Mouse (Mus musculus): Measurements from ENCODE around the gene Folr2.

Folr2 gene

GRCm38 (mm10) chr7:101857094-101857493 is at the start of gene Folr2:
Gene Folr2 (minus strand): TSS chr7:101857194.
- DNase-seq = no peak

GRCm38 (mm10) chr7:101906696-101907095 is 49.7 kb upstream of the Folr2 start:
- peak; percentile 60 for DNase-seq

DNA sequence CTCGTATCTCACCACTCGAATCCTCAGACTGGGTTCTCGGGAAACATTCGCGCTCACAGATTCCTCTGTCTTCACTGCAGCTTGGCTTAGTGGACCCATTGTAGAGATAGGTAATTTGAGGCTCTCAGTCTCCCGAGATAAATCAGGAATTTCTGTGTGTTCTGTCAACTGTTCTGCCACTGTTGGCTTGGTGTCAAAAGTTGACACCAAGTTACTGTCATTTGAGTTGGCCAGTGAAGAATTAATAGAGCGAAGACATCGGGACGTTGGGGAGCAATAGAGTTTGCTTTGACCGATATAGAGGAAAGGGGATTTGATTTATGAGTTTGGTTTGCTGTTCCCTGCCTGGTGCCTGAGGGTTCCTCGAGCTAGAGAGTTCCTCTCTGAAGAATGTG is 49.3 kb upstream of the Folr2 start, which contains the start of gene Tomt:
Gene Tomt (minus strand): TSS at position 73 of the 395 bp plus-strand sequence.
- DNase-seq = no peak

DNA sequence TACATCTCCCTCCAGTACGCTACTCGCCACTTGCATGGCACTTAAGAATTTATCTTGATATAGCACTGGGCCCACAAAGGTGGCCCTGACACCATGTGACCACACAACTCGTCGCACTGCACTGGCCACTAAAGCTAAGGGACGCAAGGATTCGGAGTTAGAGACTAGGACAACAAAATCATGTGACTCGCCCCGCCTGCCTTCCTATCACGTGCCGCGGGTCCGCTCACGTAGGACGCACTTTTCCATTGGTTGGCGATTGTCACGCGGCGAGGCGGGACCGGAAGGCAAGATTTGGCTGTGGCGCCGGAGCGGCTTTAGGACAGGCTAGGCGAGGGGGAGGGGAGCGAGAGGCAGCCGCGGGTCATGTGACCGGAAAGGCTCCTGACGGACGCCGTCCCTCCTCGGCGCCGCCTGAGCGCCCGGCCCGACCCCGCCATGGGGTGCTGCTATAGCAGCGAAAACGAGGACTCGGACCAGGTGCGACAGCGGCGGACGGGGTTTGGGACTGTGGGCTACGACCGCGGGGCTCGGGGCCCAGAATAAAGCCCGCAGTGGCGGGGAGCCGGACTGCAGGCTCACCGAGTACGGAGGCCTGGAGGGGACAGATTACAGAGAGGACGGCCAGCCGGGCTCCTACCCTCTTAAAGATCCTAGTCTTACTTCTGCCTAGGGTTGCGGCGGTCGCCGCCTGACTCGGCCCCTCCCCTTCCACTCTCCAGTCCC is 48.7 kb upstream of the Folr2 start, which contains the start of gene Lamtor1:
Gene Lamtor1 (plus strand): TSS at position 344 of the 726 bp plus-strand sequence.
- peak; percentile 100 for DNase-seq

GRCm38 (mm10) chr7:101902846-101903245 is 45.9 kb upstream of the Folr2 start:
- peak; percentile 24 for DNase-seq

GRCm38 (mm10) chr7:101901969-101902368 is 45.0 kb upstream of the Folr2 start:
- DNase-seq = peak; percentile 25

- DNase-seq = peak; percentile 32
Measured at GRCm38 (mm10) chr7:101900331-101901097, 43.5 kb upstream of the Folr2 start.

- peak; percentile 99 for DNase-seq
Measured at GRCm38 (mm10) chr7:101896104-101897066, 39.4 kb upstream of the Folr2 start.

- DNase-seq = no peak
Measured at GRCm38 (mm10) chr7:101895695-101896094, 38.7 kb upstream of the Folr2 start.

DNA sequence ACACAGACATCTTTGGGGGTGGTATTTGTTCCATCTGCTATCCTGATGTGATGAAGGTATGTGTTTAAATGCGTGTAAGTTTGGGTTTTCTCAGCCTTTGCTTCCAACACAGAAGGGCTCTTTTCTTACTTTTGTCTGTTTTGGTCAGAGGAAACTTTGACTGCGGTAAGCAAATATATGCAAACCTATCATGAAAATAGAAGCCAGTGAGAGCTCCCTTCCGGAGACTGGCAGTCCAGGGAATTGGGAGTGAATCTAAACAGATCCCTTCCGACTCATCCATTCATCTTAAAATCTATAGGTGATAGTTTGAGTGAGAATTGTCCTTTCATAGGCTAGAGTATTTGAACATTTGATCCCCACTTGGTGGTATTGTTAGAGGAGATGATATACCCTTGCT is 31.5 kb upstream of the Folr2 start:
- DNase-seq = no peak

- no peak for DNase-seq
Measured at GRCm38 (mm10) chr7:101886274-101886673, 29.3 kb upstream of the Folr2 start.

GRCm38 (mm10) chr7:101884160-101884559 is 27.2 kb upstream of the Folr2 start:
- DNase-seq = no peak

GRCm38 (mm10) chr7:101882413-101883154 is 25.6 kb upstream of the Folr2 start:
- no peak for DNase-seq

DNA sequence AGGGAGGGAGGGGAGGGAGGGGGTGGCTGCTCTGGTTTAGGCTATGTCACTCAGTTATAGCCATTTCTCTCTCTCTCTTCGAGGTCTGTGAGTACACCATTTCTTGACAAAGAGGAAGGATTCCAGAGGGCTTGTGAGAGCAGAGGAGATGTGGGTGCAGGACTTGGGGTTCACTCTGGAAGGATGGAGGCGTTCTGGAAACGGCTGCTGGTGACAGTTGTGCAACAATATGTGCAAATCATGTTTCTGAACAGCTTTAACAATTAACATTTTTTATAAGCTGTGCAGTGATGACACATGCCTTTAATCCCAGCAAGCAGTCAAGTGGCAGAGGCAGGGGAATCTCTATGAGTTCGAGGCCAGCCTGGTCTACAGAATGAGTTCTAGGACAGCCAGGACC is 23.9 kb upstream of the Folr2 start:
- no peak for DNase-seq

GRCm38 (mm10) chr7:101875978-101876377 is 19.0 kb upstream of the Folr2 start:
- DNase-seq = no peak

DNA sequence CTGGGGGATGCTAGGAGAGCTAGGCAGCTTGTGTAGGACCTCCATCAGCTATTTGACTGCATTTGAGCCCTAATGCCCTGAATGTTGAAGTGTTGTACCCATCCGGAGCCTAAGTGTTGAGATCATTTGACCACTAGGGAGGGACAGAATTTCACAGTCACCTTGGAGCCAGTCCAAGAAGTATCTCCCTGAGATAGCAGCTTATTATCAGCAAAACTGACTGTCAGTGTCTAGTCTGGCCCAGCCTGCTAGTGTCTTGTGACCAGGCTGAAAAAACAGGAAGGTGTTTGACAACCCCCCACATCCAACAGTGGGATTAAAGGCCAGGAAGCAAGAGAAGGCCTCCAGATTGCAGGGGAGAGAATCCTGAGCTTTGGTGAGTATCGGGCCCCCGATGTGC is 14.3 kb upstream of the Folr2 start:
- DNase-seq = no peak

DNA sequence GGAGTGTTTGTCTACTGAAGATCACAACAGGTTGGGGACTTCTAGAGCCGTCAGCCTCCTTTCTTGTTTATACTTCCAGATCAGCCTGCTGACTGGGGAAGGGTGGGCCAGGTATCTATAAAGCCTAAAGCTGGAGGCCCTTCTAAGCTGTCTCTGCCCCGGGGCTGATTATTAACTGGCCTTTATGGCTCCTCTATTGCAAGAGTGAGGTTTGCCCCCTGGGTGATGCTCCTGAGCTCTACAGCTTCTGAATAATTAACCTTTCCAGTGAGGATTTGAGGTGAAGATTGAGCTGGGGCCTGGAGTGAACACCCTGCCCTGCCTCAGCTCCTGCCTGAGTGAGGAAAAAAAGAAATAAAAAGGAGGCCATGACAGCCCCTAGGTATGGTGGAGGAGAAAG is 13.6 kb upstream of the Folr2 start, which contains the start of gene Folr1:
Gene Folr1 (minus strand): TSS at position 160 of the 400 bp plus-strand sequence.
- DNase-seq = no peak

GRCm38 (mm10) chr7:101869163-101869500 is 12.1 kb upstream of the Folr2 start:
- no peak for DNase-seq

DNA sequence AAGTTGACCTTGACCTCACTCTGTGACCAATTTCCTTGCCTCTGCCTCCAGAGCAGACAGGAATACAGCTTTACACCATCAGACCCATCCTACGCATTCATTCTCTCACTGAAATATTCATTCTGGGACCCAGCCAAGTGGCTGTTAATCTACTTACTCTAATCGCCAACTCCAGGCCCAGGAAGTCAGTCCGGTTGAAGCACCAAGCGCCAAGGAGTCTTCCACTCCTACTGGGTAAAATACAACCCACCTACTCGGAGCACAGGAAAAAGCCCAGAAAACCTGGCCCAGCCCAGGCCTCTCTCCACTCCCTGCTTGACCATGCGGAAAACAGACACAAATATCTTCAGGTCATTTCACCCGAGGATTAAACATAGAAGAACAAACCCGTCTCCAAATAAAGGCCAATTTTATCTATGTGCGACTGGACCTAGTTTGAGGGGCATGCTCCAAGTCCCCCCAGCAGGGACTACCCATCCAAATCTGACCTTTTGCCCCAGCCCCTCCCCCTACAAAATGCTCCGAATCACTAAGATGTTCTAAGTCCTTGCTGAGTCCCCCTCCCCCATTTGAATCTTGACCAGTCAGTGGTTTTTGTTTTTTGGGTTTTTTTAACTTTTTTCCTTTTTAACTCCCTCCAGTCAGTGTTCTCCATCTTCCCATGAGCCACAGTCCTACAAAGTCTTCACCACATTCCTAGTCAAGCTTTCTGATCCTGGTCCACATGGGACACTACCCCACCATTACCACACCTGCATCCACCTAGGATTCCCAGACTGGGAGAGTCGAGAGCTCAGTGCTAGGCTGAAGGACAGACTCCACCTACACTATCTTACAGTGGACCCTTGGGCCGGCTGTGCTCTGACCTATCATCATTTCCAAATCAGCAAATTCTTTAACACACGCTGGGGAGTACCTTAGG is 11.5 kb upstream of the Folr2 start:
- DNase-seq = no peak

- no peak for DNase-seq
Measured at GRCm38 (mm10) chr7:101867482-101867881, 10.5 kb upstream of the Folr2 start.

All from cerebellum, adult 9-11 months (tissue).